ENCODE assay signal across 15 mouse cellular contexts in genomic region chr19:54039441-54039840, GRCm38 (mm10).
"Had no signal": no experiment of that assay in that cellular context is flagged by ENCODE, and none has a peak within 500 bp of the region (broad histone marks: within the 10 kb centered on the region; RNA-seq: fewer than 3 reads in every experiment).

No protein-coding gene starts in this region.

- DNase-seq: kidney, adult 8-10 months; kidney, postnatal 10 days; kidney, postnatal 36 days; left cerebral cortex, postnatal 4 days; lung, adult 2 months; lung, postnatal 14 days; lung, postnatal 4 days; midbrain, embryonic 14.5 days; right cerebral cortex, adult 18-20 months; right cerebral cortex, postnatal 14 days; right cerebral cortex, postnatal 4 days; thymus, adult 2 months; thymus, postnatal 14 days; thymus, postnatal 4 days had no signal

- ATAC-seq: liver, embryonic 12.5 days had no signal
